10 mouse cellular contexts compared by ENCODE assay signal in genomic region chr16:13025393-13025792, GRCm38 (mm10).
DNase-seq lines count a peak whose midpoint lies in the region; ATAC-seq lines count a peak whose summit lies in the region.
"Had no signal": no experiment of that assay in that cellular context is flagged by ENCODE, and none has a peak within 500 bp of the region (broad histone marks: within the 10 kb centered on the region; RNA-seq: fewer than 3 reads in every experiment).

No protein-coding gene starts in this region.

- WGBS in lung, embryonic 16.5 days, result 32% methylated on average over 3 of the region's 3 CpGs
- WGBS in heart, embryonic 10.5 days, result 43% methylated on average over 3 of the region's 3 CpGs

- H3K36me3 ChIP-seq in lung, embryonic 16.5 days (ENCODE audit: control insufficient read depth, insufficient read depth, low read length), result no peaks in the 10 kb centered on the region
- H3K36me3 ChIP-seq in heart, embryonic 10.5 days, result no peaks in the 10 kb centered on the region
- H3K36me3 ChIP-seq: lung, embryonic 15.5 days; stomach, embryonic 15.5 days had no signal

- DNase-seq in cerebellum, adult 18-20 months, result peak; percentile 5 to 6
- no peak for DNase-seq in lung, adult 18-20 months
- DNase-seq in layer of hippocampus, adult 8-10 months (ENCODE audit: low spot score in 2 of 2), result peak; percentile 33 to 61
- peak; percentile 35 for DNase-seq in right cerebral cortex, postnatal 25 days
- no peak for DNase-seq in heart, embryonic 10.5 days (ENCODE audit: low spot score)

- H3K9me3 ChIP-seq in lung, embryonic 16.5 days (ENCODE audit: control insufficient read depth, low read length), result no peaks in the 10 kb centered on the region
- H3K9me3 ChIP-seq in heart, embryonic 10.5 days, result no peaks in the 10 kb centered on the region
- H3K9me3 ChIP-seq: lung, embryonic 15.5 days; stomach, embryonic 15.5 days had no signal

- no peak overlapping the region for H3K4me3 ChIP-seq in lung, embryonic 16.5 days (ENCODE audit: low read length)
- H3K4me3 ChIP-seq in heart, embryonic 10.5 days, result no peak overlapping the region
- H3K4me3 ChIP-seq: lung, embryonic 15.5 days; stomach, embryonic 15.5 days had no signal

- H3K27ac ChIP-seq in lung, embryonic 16.5 days (ENCODE audit: low read length), result no peak overlapping the region
- no peak overlapping the region for H3K27ac ChIP-seq in heart, embryonic 10.5 days
- H3K27ac ChIP-seq: lung, embryonic 15.5 days; stomach, embryonic 15.5 days had no signal

- H3K4me1 ChIP-seq in lung, embryonic 16.5 days (replicated peaks; ENCODE audit: control insufficient read depth, insufficient read depth, low read length), result no peaks in the 10 kb centered on the region
- no peaks in the 10 kb centered on the region for H3K4me1 ChIP-seq in heart, embryonic 10.5 days
- H3K4me1 ChIP-seq: stomach, embryonic 15.5 days had no signal

- no peak for ATAC-seq in cerebellum, adult (ENCODE audit: insufficient number of reproducible peaks, low FRiP score, low TSS enrichment)
- ATAC-seq in lung, embryonic 16.5 days (ENCODE audit: low read depth), result peak; percentile 66; the same call in 1 of the 2 replicates
- ATAC-seq in megakaryocyte-erythroid progenitor cell, adult 5-6 weeks (replicated peaks; ENCODE audit: low FRiP score, low TSS enrichment, poor library complexity, severe bottlenecking), result no peak

- H3K9ac ChIP-seq in lung, embryonic 16.5 days (ENCODE audit: low read length), result no peak overlapping the region
- H3K9ac ChIP-seq: lung, embryonic 15.5 days; stomach, embryonic 15.5 days had no signal

- no peak overlapping the region for H3K4me2 ChIP-seq in lung, embryonic 16.5 days (ENCODE audit: low read depth, low read length)
- H3K4me2 ChIP-seq: lung, embryonic 15.5 days; stomach, embryonic 15.5 days had no signal

- no peaks in the 10 kb centered on the region for H3K27me3 ChIP-seq in lung, embryonic 16.5 days (ENCODE audit: control insufficient read depth, insufficient read depth, low read depth, low read length)
- no peaks in the 10 kb centered on the region for H3K27me3 ChIP-seq in heart, embryonic 10.5 days (ENCODE audit: insufficient read depth, poor library complexity, severe bottlenecking)
- H3K27me3 ChIP-seq: stomach, embryonic 15.5 days had no signal

Comparison
In these comparisons a context has a peak if more than half of its experiments do, and no peak if none do; other contexts are left out.
1. DNase-seq: peak in cerebellum, adult 18-20 months (2 of 2), layer of hippocampus, adult 8-10 months (2 of 2) and right cerebral cortex, postnatal 25 days (single experiment); none in lung, adult 18-20 months (0 of 2) and heart, embryonic 10.5 days (single experiment).